Mouse (Mus musculus) monocyte, adult 5-6 weeks (primary cell): ENCODE results near the gene Flt1. TPM values are rescaled to one million over a fixed set of nuclear protein-coding genes. Genes with fewer than 3 reads are reported as not detected.

Experiments used
- ATAC-seq: fragments of 153-309, 156-312 bp; replicated peaks from 2 replicates; pipeline ENCODE4 v1.8.0; 2017; ENCODE audit warnings: mild to moderate bottlenecking; ENCODE audit not compliant: low TSS enrichment, insufficient number of reproducible peaks, severe bottlenecking, poor library complexity, low FRiP score
- total RNA-seq: library from RNA; stranded (forward); fragments of 200-1000, 200-491, 200-594 nt; gene quantifications from 3 replicates; pipeline ENCODE4 v1.2.3, GENCODE M21; 2017

Flt1 gene
- 15.4 to 20.2 TPM (median 18.7 TPM) in 3 replicates for total RNA-seq

GRCm38 (mm10) chr5:147725831-147726700 is at the start of gene Flt1:
Gene Flt1, minus strand, starts transcription at chr5:147726011.
- ATAC-seq = 0 out of 2 replicates have a peak, but pooled peaks have one; percentile 15

- ATAC-seq = no peak
These were observed 49.4 kb upstream of the Flt1 start for GRCm38 (mm10) chr5:147775222-147775621.

GRCm38 (mm10) chr5:147769918-147770317 is 44.1 kb upstream of the Flt1 start:
- ATAC-seq = no peak

GRCm38 (mm10) chr5:147764061-147764460 is 38.2 kb upstream of the Flt1 start:
- no peak for ATAC-seq

GRCm38 (mm10) chr5:147761984-147762383 is 36.2 kb upstream of the Flt1 start:
- ATAC-seq = no peak

GRCm38 (mm10) chr5:147761275-147761674 is 35.5 kb upstream of the Flt1 start:
- no peak for ATAC-seq

- peak; percentile 60 for ATAC-seq
These were observed 33.0 kb upstream of the Flt1 start for GRCm38 (mm10) chr5:147758640-147759319.

GRCm38 (mm10) chr5:147757832-147758587 is 32.2 kb upstream of the Flt1 start:
- peak; percentile 54; the same call in 1 of the 2 replicates for ATAC-seq

- ATAC-seq = no peak
These were observed 27.1 kb upstream of the Flt1 start for GRCm38 (mm10) chr5:147752914-147753341.

GRCm38 (mm10) chr5:147751673-147752130 is 25.9 kb upstream of the Flt1 start:
- no peak for ATAC-seq

GRCm38 (mm10) chr5:147749972-147750371 is 24.2 kb upstream of the Flt1 start:
- no peak for ATAC-seq

GRCm38 (mm10) chr5:147748081-147748581 is 22.3 kb upstream of the Flt1 start:
- peak; percentile 92 for ATAC-seq

- no peak for ATAC-seq
These were observed 19.3 kb upstream of the Flt1 start for GRCm38 (mm10) chr5:147744900-147745653.

GRCm38 (mm10) chr5:147742468-147743111 is 16.8 kb upstream of the Flt1 start:
- ATAC-seq = peak; percentile 81

GRCm38 (mm10) chr5:147736766-147737280 is 11.0 kb upstream of the Flt1 start:
- no peak for ATAC-seq

GRCm38 (mm10) chr5:147733682-147734081 is 7.9 kb upstream of the Flt1 start:
- ATAC-seq = no peak

GRCm38 (mm10) chr5:147732926-147733325 is 7.1 kb upstream of the Flt1 start:
- ATAC-seq = no peak
